Mouse (Mus musculus) G1E (cell line): ENCODE measurements around the gene Olfr470.

ENCODE experiments used
- CTCF ChIP-seq: IDR thresholded peaks from 2 replicates; pipeline ENCODE4 v1.5.1; 2012; ENCODE audit warnings: low read depth, low read length, inconsistent platforms, mixed read lengths
- GATA1 ChIP-seq: IDR thresholded peaks from 2 replicates; pipeline ENCODE4 v1.6.1; 2012; ENCODE audit warnings: borderline replicate concordance, low read length, inconsistent platforms, mixed read lengths
- TAL1 ChIP-seq: conservative IDR thresholded peaks from 2 replicates; pipeline ENCODE4 v1.6.1; 2012; ENCODE audit warnings: low read depth, low read length, inconsistent platforms, mixed read lengths

GRCm38 (mm10) chr7:107819442-107819841, 27.8 kb downstream of the Olfr470 start:
- no peak for TF ChIP-seq CTCF
- TF ChIP-seq GATA1: no peak
- no peak for TF ChIP-seq TAL1
